Mouse (Mus musculus) CH12.LX (cell line): ENCODE measurements at regions not wholly inside any gene's neighbourhood (a gene's known extent, or its start where the extent isn't known, plus 50 kb on each side); places are given as distances from the start of the nearest gene placed in this dataset.

Source experiments
- DNase-seq: peaks from one replicate; pipeline ENCODE4 v3.0.0-alpha.2; 2013; ENCODE audit errors: extremely low read depth
- H3K27ac ChIP-seq: 2 replicates; pipeline ENCODE4 v1.5.1; 2012; ENCODE audit warnings: low read depth, mild to moderate bottlenecking, control low read depth, moderate library complexity; ENCODE audit not compliant: insufficient read depth
- H3K27me3 ChIP-seq: replicated peaks from 2 replicates; pipeline ENCODE3; 2012; ENCODE audit warnings: inconsistent platforms
- H3K36me3 ChIP-seq, 2 experiments: replicated peaks in 1 of 2; 2 replicates each; pipeline versions ENCODE3 to v1.6.1; 2012; ENCODE audit warnings: inconsistent platforms in 1 of 2, low read length in 1 of 2, mild to moderate bottlenecking in 1 of 2, mixed read lengths in 1 of 2, moderate library complexity in 1 of 2; ENCODE audit not compliant: control insufficient read depth in 1 of 2, insufficient read depth in 1 of 2
- H3K4me1 ChIP-seq, 2 experiments: 2 replicates each; pipeline ENCODE4 v1.6.1; 2012; ENCODE audit warnings: inconsistent platforms in 1 of 2, moderate library complexity in 1 of 2; ENCODE audit not compliant: insufficient read depth in 2 of 2, control insufficient read depth in 1 of 2
- H3K4me2 ChIP-seq: 2 replicates; pipeline ENCODE4 v1.6.1; 2012; ENCODE audit warnings: low read depth, mild to moderate bottlenecking, control low read depth; ENCODE audit not compliant: poor library complexity, insufficient read depth, severe bottlenecking
- H3K4me3 ChIP-seq, 3 experiments: fragments of 150-350 bp in 1 of 3; sonication (generic) in 1 of 3; replicated peaks in 1 of 3; 2 replicates each; pipeline versions ENCODE3 to v1.5.1; 2011 to 2012; ENCODE audit warnings: low read depth in 2 of 3, low read length in 2 of 3, mild to moderate bottlenecking in 2 of 3, moderate library complexity in 2 of 3, control low read depth in 1 of 3, improper control_type of control experiment in 1 of 3, inconsistent platforms in 1 of 3, mixed read lengths in 1 of 3; ENCODE audit not compliant: poor library complexity in 1 of 3
- H3K79me2 ChIP-seq: replicated peaks from 2 replicates; pipeline ENCODE4 v1.6.1; 2012; ENCODE audit warnings: mild to moderate bottlenecking, moderate library complexity; ENCODE audit not compliant: control insufficient read depth, poor library complexity, insufficient read depth, severe bottlenecking; ENCODE audit errors: extremely low read depth
- H3K9ac ChIP-seq: 2 replicates; pipeline ENCODE4 v1.6.1; 2012; ENCODE audit warnings: low read depth, mild to moderate bottlenecking, control low read depth, moderate library complexity; ENCODE audit not compliant: insufficient read depth
- H3K9me3 ChIP-seq: replicated peaks from 2 replicates; pipeline ENCODE3; 2012; ENCODE audit warnings: low read length, inconsistent platforms, mixed read lengths
- CHD1 ChIP-seq: IDR thresholded peaks from 2 replicates; pipeline ENCODE4 v1.6.1; 2012; ENCODE audit warnings: low read depth, low read length, improper control_type of control experiment, inconsistent platforms
- CHD2 ChIP-seq: IDR thresholded peaks from 2 replicates; pipeline ENCODE4 v1.6.1; 2011; ENCODE audit warnings: low read length, improper control_type of control experiment
- CTCF ChIP-seq, 2 experiments: IDR thresholded peaks in 1 of 2; conservative IDR thresholded peaks in 1 of 2; 2 replicates each; pipeline ENCODE4 v1.5.1; 2011 to 2012; ENCODE audit warnings: low read depth in 2 of 2, low read length in 2 of 2, improper control_type of control experiment in 1 of 2, inconsistent platforms in 1 of 2, mild to moderate bottlenecking in 1 of 2, moderate library complexity in 1 of 2
- ELF1 ChIP-seq: IDR thresholded peaks from 2 replicates; pipeline ENCODE4 v1.6.1; 2014; ENCODE audit warnings: low read depth, mild to moderate bottlenecking, inconsistent platforms, low read length, improper control_type of control experiment
- EP300 ChIP-seq: IDR thresholded peaks from 2 replicates; pipeline ENCODE4 v1.6.1; 2011; ENCODE audit warnings: low read length, improper control_type of control experiment
- ETS1 ChIP-seq: conservative IDR thresholded peaks from 2 replicates; pipeline ENCODE4 v1.6.1; 2012; ENCODE audit warnings: low read depth, mild to moderate bottlenecking, inconsistent platforms, low read length, improper control_type of control experiment, moderate library complexity
- GABPA ChIP-seq: IDR thresholded peaks from 2 replicates; pipeline ENCODE4 v1.6.1; 2012; ENCODE audit warnings: low read depth, low read length, improper control_type of control experiment, inconsistent platforms; ENCODE audit not compliant: insufficient replicate concordance
- IRF4 ChIP-seq: IDR thresholded peaks from 2 replicates; pipeline ENCODE4 v1.6.1; 2014; ENCODE audit warnings: low read depth, mild to moderate bottlenecking, inconsistent platforms, low read length, improper control_type of control experiment
- JUND ChIP-seq: conservative IDR thresholded peaks from 2 replicates; pipeline ENCODE4 v1.6.1; 2011; ENCODE audit warnings: low read depth, low read length, improper control_type of control experiment
- MAX ChIP-seq: IDR thresholded peaks from 2 replicates; pipeline ENCODE4 v1.6.1; 2011; ENCODE audit warnings: low read length, improper control_type of control experiment
- MAZ ChIP-seq: IDR thresholded peaks from 2 replicates; pipeline ENCODE4 v1.6.1; 2012; ENCODE audit warnings: low read depth, mild to moderate bottlenecking, inconsistent platforms, low read length, improper control_type of control experiment, moderate library complexity
- NELFE ChIP-seq: IDR thresholded peaks from 2 replicates; pipeline ENCODE4 v1.6.1; 2011; ENCODE audit warnings: low read depth, low read length, improper control_type of control experiment
- POLR2A ChIP-seq: IDR thresholded peaks from 2 replicates; pipeline ENCODE4 v1.6.1; 2011; ENCODE audit warnings: low read depth, mild to moderate bottlenecking, improper control_type of control experiment, low read length
- RAD21 ChIP-seq: IDR thresholded peaks from 2 replicates; pipeline ENCODE4 v1.6.1; 2011; ENCODE audit warnings: low read depth, mild to moderate bottlenecking, low read length, improper control_type of control experiment, moderate library complexity
- RCOR1 ChIP-seq: conservative IDR thresholded peaks from 2 replicates; pipeline ENCODE4 v1.6.1; 2012; ENCODE audit warnings: low read depth, mild to moderate bottlenecking, inconsistent platforms, low read length, improper control_type of control experiment
- SIN3A ChIP-seq: IDR thresholded peaks from 2 replicates; pipeline ENCODE4 v1.6.1; 2012; ENCODE audit warnings: low read length, improper control_type of control experiment, inconsistent platforms
- TCF12 ChIP-seq: IDR thresholded peaks from 2 replicates; pipeline ENCODE4 v1.6.1; 2014; ENCODE audit warnings: low read depth, mild to moderate bottlenecking, inconsistent platforms, low read length, improper control_type of control experiment
- USF1 ChIP-seq: IDR thresholded peaks from 2 replicates; pipeline ENCODE4 v1.6.1; 2014; ENCODE audit warnings: low read depth, mild to moderate bottlenecking, inconsistent platforms, low read length, improper control_type of control experiment
- USF2 ChIP-seq: conservative IDR thresholded peaks from 2 replicates; pipeline ENCODE4 v1.6.1; 2011; ENCODE audit warnings: low read depth, low read length, improper control_type of control experiment
- ZC3H11A ChIP-seq: IDR thresholded peaks from 2 replicates; pipeline ENCODE4 v1.6.1; 2012; ENCODE audit warnings: low read depth, mild to moderate bottlenecking, inconsistent platforms, low read length, improper control_type of control experiment
- ZKSCAN1 ChIP-seq: IDR thresholded peaks from 2 replicates; pipeline ENCODE4 v1.6.1; 2012; ENCODE audit warnings: low read depth, inconsistent platforms, low read length, improper control_type of control experiment, borderline replicate concordance
- ZNF384 ChIP-seq: IDR thresholded peaks from 2 replicates; pipeline ENCODE4 v1.6.1; 2012; ENCODE audit warnings: low read depth, low read length, improper control_type of control experiment, inconsistent platforms
- dilution Hi-C: fragments of 300-500 bp; cut with MboI; formaldehyde crosslinking; loops from 2 replicates; pipeline ENCODE4 v1.14.3; 2020; ENCODE audit warnings: low sequenced_read_pairs; ENCODE audit not compliant: extremely low pct_unique_long_range_greater_than_20kb, extremely low pct_ligation_motif_present
- in situ Hi-C: fragments of 300-500 bp; cut with MboI; formaldehyde crosslinking; loops from 3 replicates; pipeline ENCODE4 v1.14.3; 2019; ENCODE audit warnings: low sequenced_read_pairs, low pct_ligation_motif_present, low pct_unique_long_range_greater_than_20kb, mixed read lengths

- Histone ChIP-seq H3K4me3 (peak overlapping the region in 1 of 3 experiments; percentile 10), H3K27me3 (no peaks in the 10 kb centered on the region), H3K4me2 (peak overlapping the region; percentile 82), H3K4me1 (peaks cover 12 to 42% of the 10 kb centered on the region in 2 experiments), H3K79me2 (no peaks in the 10 kb centered on the region), H3K9me3 (no peaks in the 10 kb centered on the region), H3K36me3 (no peaks in the 10 kb centered on the region), H3K9ac (peak overlapping the region; percentile 51), H3K27ac (peak overlapping the region; percentile 38; the same call in 1 of the 2 replicates)
- dilution Hi-C loops (no loop called here), in situ Hi-C loops (no loop called here)
- peak; percentile 45 for DNase-seq
- TF ChIP-seq ZNF384: peak; percentile 70
- TF ChIP-seq POLR2A: no peak
- TF ChIP-seq MAX: peak; percentile 55
- TF ChIP-seq RCOR1: no peak
- TF ChIP-seq GABPA: no peak
- peak; percentile 31; the same call in 1 of the 2 replicates for TF ChIP-seq MAZ
- no peak for TF ChIP-seq CHD1
- peak; percentile 46 for TF ChIP-seq ELF1
- TF ChIP-seq USF2: no peak
- TF ChIP-seq ETS1: peak; percentile 35; the same call in 1 of the 2 replicates
- no peak for TF ChIP-seq ZKSCAN1
- no peak for TF ChIP-seq USF1
- TF ChIP-seq TCF12: 0 out of 2 replicates have a peak, but pooled peaks have one; percentile 23
- no peak for TF ChIP-seq CTCF (conservative IDR thresholded peaks at IDR 0.05 in 1 of 2, IDR thresholded peaks at IDR 0.05 in 1 of 2; ENCODE audit: low read depth in 2 of 2, low read length in 2 of 2)
- no peak for TF ChIP-seq NELFE
- no peak for TF ChIP-seq CHD2
- peak; percentile 67; the same call in 1 of the 2 replicates for TF ChIP-seq IRF4
- TF ChIP-seq EP300: 0 out of 2 replicates have a peak, but pooled peaks have one; percentile 38
- TF ChIP-seq SIN3A: peak; percentile 7; the same call in 1 of the 2 replicates
- no peak for TF ChIP-seq JUND
These were observed 87.6 kb upstream of the Ifngr1 start for GRCm38 (mm10) chr10:19503846-19504765.

- no peak for DNase-seq
- dilution Hi-C loops (no loop called here), in situ Hi-C loops (no loop called here)
- H3K36me3 ChIP-seq: no peaks in the 10 kb centered on the region
- H3K4me2 ChIP-seq: no peak overlapping the region
- TF ChIP-seq ZC3H11A (no peak), RAD21 (no peak)
- H3K4me1 ChIP-seq: peaks cover 12 to 42% of the 10 kb centered on the region in 2 experiments
- H3K27ac ChIP-seq: no peak overlapping the region
- H3K27me3 ChIP-seq: no peaks in the 10 kb centered on the region
- no peaks in the 10 kb centered on the region for H3K79me2 ChIP-seq
- no peak overlapping the region for H3K4me3 ChIP-seq
- H3K9me3 ChIP-seq: no peaks in the 10 kb centered on the region
- H3K9ac ChIP-seq: 0 out of 2 replicates have a peak overlapping the region, but pooled peaks have one; percentile 38
These were observed 86.6 kb upstream of the Ifngr1 start for GRCm38 (mm10) chr10:19505174-19505573.
